Mouse (Mus musculus) spleen, adult 2 months (tissue): ENCODE results near the gene Abcb11.

ENCODE experiments used
- CTCF ChIP-seq: fragments of 200-500 bp; IDR thresholded peaks from 2 replicates; pipeline ENCODE4 v1.5.1; 2011; ENCODE audit warnings: mild to moderate bottlenecking, inconsistent platforms; ENCODE audit not compliant: insufficient read depth, insufficient read length, insufficient replicate concordance; ENCODE audit errors: extremely low read depth
- POLR2A ChIP-seq: fragments of 200-500 bp; IDR thresholded peaks from 2 replicates; pipeline ENCODE4 v1.6.1; 2011; ENCODE audit warnings: low read depth, low read length, inconsistent platforms

DNA sequence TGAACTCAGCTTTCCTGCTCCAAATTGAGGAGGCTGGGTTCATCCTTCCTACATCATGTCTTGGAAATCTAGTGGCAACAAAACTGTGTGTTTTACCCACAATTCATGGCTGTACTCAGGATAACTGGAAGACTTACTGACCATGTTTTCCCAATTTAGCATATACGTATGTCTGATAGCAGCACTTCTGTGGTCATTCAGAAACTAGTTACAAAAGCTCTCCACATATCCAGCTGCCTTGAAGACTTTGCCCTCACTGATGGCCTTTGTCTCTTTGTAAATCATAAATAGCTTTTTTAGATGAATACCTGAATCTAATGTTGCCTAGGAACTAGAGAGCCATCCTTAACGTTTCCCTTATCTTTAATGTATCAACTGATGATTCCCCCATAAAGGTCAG is 112.3 kb downstream of the Abcb11 start:
- TF ChIP-seq POLR2A (no peak), CTCF (no peak)
